Comparison of ENCODE assay signal across 14 mouse cellular contexts in genomic region chr1:190161288-190161687, GRCm38 (mm10). TPM values are rescaled to one million over a fixed set of nuclear protein-coding genes. Genes with fewer than 3 reads are reported as not detected.
A peak's percentile ranks its signal among the peaks of the same experiment; 100 is the strongest.
DNase-seq lines count a peak whose midpoint lies in the region; ATAC-seq and TF ChIP-seq lines count a peak whose summit lies in the region.
"Had no signal": no experiment of that assay in that cellular context is flagged by ENCODE, and none has a peak within 500 bp of the region (broad histone marks: within the 10 kb centered on the region; RNA-seq: fewer than 3 reads in every experiment).

No protein-coding gene starts in this region.

- ATAC-seq in embryonic facial prominence, embryonic 12.5 days (ENCODE audit: insufficient number of reproducible peaks, insufficient read depth, low FRiP score, low TSS enrichment) = no peak
- no peak for ATAC-seq in hindbrain, embryonic 12.5 days (ENCODE audit: low FRiP score)
- ATAC-seq: inflammation-experienced regulatory T-cells, adult 6 months had no signal

- no peak overlapping the region for H3K4me3 ChIP-seq in embryonic facial prominence, embryonic 12.5 days
- no peak overlapping the region for H3K4me3 ChIP-seq in embryonic facial prominence, embryonic 10.5 days
- H3K4me3 ChIP-seq in hindbrain, embryonic 10.5 days = no peak overlapping the region
- H3K4me3 ChIP-seq in hindbrain, embryonic 12.5 days = no peak overlapping the region
- H3K4me3 ChIP-seq in myocyte = no peak overlapping the region
- H3K4me3 ChIP-seq: liver, embryonic 13.5 days; neural tube, embryonic 12.5 days had no signal

- H3K79me2 ChIP-seq in myocyte (ENCODE audit: control insufficient read depth, insufficient read depth) = no peaks in the 10 kb centered on the region

- peaks cover 16% of the 10 kb centered on the region for H3K27me3 ChIP-seq in embryonic facial prominence, embryonic 12.5 days
- H3K27me3 ChIP-seq in embryonic facial prominence, embryonic 10.5 days (replicated peaks; ENCODE audit: low read depth, poor library complexity, severe bottlenecking) = peaks cover 39% of the 10 kb centered on the region
- H3K27me3 ChIP-seq in hindbrain, embryonic 10.5 days (ENCODE audit: insufficient read depth, poor library complexity, severe bottlenecking) = peaks cover 14% of the 10 kb centered on the region; the same call in 1 of the 2 replicates
- H3K27me3 ChIP-seq in hindbrain, embryonic 12.5 days = peaks cover 5% of the 10 kb centered on the region; the same call in 1 of the 2 replicates
- H3K27me3 ChIP-seq in myocyte (ENCODE audit: control insufficient read depth, insufficient read depth, insufficient read length) = no peaks in the 10 kb centered on the region
- H3K27me3 ChIP-seq: neural tube, embryonic 12.5 days had no signal

- no peak overlapping the region for H3ac ChIP-seq in myocyte (ENCODE audit: control insufficient read depth, insufficient read length)

- H3K4me1 ChIP-seq in embryonic facial prominence, embryonic 12.5 days = no peaks in the 10 kb centered on the region
- H3K4me1 ChIP-seq in embryonic facial prominence, embryonic 10.5 days = peaks cover 8% of the 10 kb centered on the region
- peaks cover 64% of the 10 kb centered on the region for H3K4me1 ChIP-seq in hindbrain, embryonic 10.5 days (replicated peaks)
- peaks cover 17% of the 10 kb centered on the region for H3K4me1 ChIP-seq in hindbrain, embryonic 12.5 days

- H3K4me2 ChIP-seq in embryonic facial prominence, embryonic 12.5 days (replicated peaks) = no peak overlapping the region
- H3K4me2 ChIP-seq in hindbrain, embryonic 12.5 days (replicated peaks) = no peak overlapping the region
- peak overlapping the region; percentile 55 for H3K4me2 ChIP-seq in myocyte (ENCODE audit: low read depth)
- H3K4me2 ChIP-seq: liver, embryonic 13.5 days; neural tube, embryonic 12.5 days had no signal

- no peak for TF ChIP-seq POLR2A in myocyte (IDR thresholded peaks at IDR 0.05; ENCODE audit: insufficient read length, low read depth)

- H3K36me3 ChIP-seq in embryonic facial prominence, embryonic 12.5 days = no peaks in the 10 kb centered on the region
- H3K36me3 ChIP-seq in embryonic facial prominence, embryonic 10.5 days (replicated peaks) = peaks cover 11% of the 10 kb centered on the region
- H3K36me3 ChIP-seq in hindbrain, embryonic 10.5 days = peaks cover 41% of the 10 kb centered on the region
- peaks cover 10% of the 10 kb centered on the region for H3K36me3 ChIP-seq in hindbrain, embryonic 12.5 days
- H3K36me3 ChIP-seq in myocyte (ENCODE audit: control insufficient read depth, insufficient read depth) = no peaks in the 10 kb centered on the region

- no peak overlapping the region for H3K9ac ChIP-seq in embryonic facial prominence, embryonic 12.5 days
- H3K9ac ChIP-seq in hindbrain, embryonic 12.5 days = no peak overlapping the region
- H3K9ac ChIP-seq: liver, embryonic 13.5 days; neural tube, embryonic 12.5 days had no signal

- H3K27ac ChIP-seq in embryonic facial prominence, embryonic 12.5 days = 0 out of 2 replicates have a peak overlapping the region, but pooled peaks have one; percentile 17
- no peak overlapping the region for H3K27ac ChIP-seq in embryonic facial prominence, embryonic 10.5 days (replicated peaks)
- H3K27ac ChIP-seq in hindbrain, embryonic 10.5 days = peak overlapping the region; percentile 69
- no peak overlapping the region for H3K27ac ChIP-seq in hindbrain, embryonic 12.5 days
- H3K27ac ChIP-seq: liver, embryonic 13.5 days; neural tube, embryonic 12.5 days had no signal

- WGBS in embryonic facial prominence, embryonic 12.5 days = 74% methylated on average over 18 of the region's 18 CpGs
- 79% methylated on average over 18 of the region's 18 CpGs for WGBS in embryonic facial prominence, embryonic 10.5 days
- WGBS in hindbrain, embryonic 10.5 days = 76% methylated on average over 18 of the region's 18 CpGs
- WGBS in hindbrain, embryonic 12.5 days = 79% methylated on average over 18 of the region's 18 CpGs

- no peak for DNase-seq in embryonic facial prominence, embryonic 10.5 days (ENCODE audit: low spot score)
- DNase-seq in hindbrain, embryonic 10.5 days (ENCODE audit: low spot score) = no peak
- peak; percentile 53 for DNase-seq in lung, postnatal 10 days
- no peak for DNase-seq in lung, postnatal 36 days
- DNase-seq in cerebellum, postnatal 14 days = no peak
- DNase-seq: embryo, embryonic 11 days; kidney, postnatal 10 days; layer of hippocampus, adult 9-11 months; liver, embryonic 13.5 days had no signal

- H3K9me3 ChIP-seq in embryonic facial prominence, embryonic 12.5 days = no peaks in the 10 kb centered on the region
- no peaks in the 10 kb centered on the region for H3K9me3 ChIP-seq in embryonic facial prominence, embryonic 10.5 days
- H3K9me3 ChIP-seq in hindbrain, embryonic 10.5 days = no peaks in the 10 kb centered on the region
- no peaks in the 10 kb centered on the region for H3K9me3 ChIP-seq in hindbrain, embryonic 12.5 days (replicated peaks)
- H3K9me3 ChIP-seq: liver, embryonic 13.5 days; neural tube, embryonic 12.5 days had no signal

TF ChIP-seq in myocyte, 11 proteins besides CTCF, POLR2A, EP300 and RAD21:
- TF ChIP-seq TCF3 (IDR thresholded peaks at IDR 0.05; ENCODE audit: insufficient read length, low read depth) = peak; percentile 63
- peak in 1 of 3 experiments; percentile 5 for TF ChIP-seq MYOG (IDR thresholded peaks at IDR 0.05; ENCODE audit: control insufficient read depth in 1 of 3, insufficient read depth in 1 of 3, insufficient read length in 2 of 3, low read depth in 2 of 3)
- peak; percentile 18 to 95 (median 86) for TF ChIP-seq MYOD1 (IDR thresholded peaks at IDR 0.05; ENCODE audit: control insufficient read depth in 1 of 3, insufficient read length in 2 of 3, low read depth in 2 of 3)
- TF ChIP-seq SRF (IDR thresholded peaks at IDR 0.05; ENCODE audit: control insufficient read depth, insufficient read length, low read depth) = no peak
- peak; percentile 54 for TF ChIP-seq TCF12 (IDR thresholded peaks at IDR 0.05; ENCODE audit: insufficient read depth, poor library complexity, severe bottlenecking)
- no peak for TF ChIP-seq CEBPB (IDR thresholded peaks at IDR 0.05; ENCODE audit: insufficient read depth, poor library complexity, severe bottlenecking)
- TF ChIP-seq POLR2AphosphoS2 (IDR thresholded peaks at IDR 0.05; ENCODE audit: insufficient read length, low read depth) = no peak

RNA-seq across cellular contexts. Expression of gene Prox1, which starts 9.2 kb away (rescaled TPM):
- 3.6 TPM in 2 replicates for polyA plus RNA-seq in embryonic facial prominence, embryonic 12.5 days (2016; fragmentation: Nextera tagmentation; extraction: Ambion mirVana)
- polyA plus RNA-seq in embryonic facial prominence, embryonic 10.5 days (2016; fragmentation: Nextera tagmentation; extraction: Ambion mirVana) = 3.0 and 3.9 TPM in 2 replicates
- polyA plus RNA-seq in hindbrain, embryonic 10.5 days (2016; fragmentation: Nextera tagmentation; extraction: Ambion mirVana) = 7.5 and 9.4 TPM in 2 replicates
- 10.8 and 12.5 TPM in 2 replicates for polyA plus RNA-seq in hindbrain, embryonic 12.5 days (2016; fragmentation: Nextera tagmentation; extraction: Ambion mirVana)
- polyA plus RNA-seq in myocyte (2012; fragmentation: generic; extraction: Trizol) = 0.13 TPM

Comparison
In these comparisons a context has a peak if more than half of its experiments do, and no peak if none do; other contexts are left out.
1. H3K27ac ChIP-seq: peak in embryonic facial prominence, embryonic 12.5 days (single experiment) and hindbrain, embryonic 10.5 days (single experiment); none in embryonic facial prominence, embryonic 10.5 days (single experiment) and hindbrain, embryonic 12.5 days (single experiment).